Mouse (Mus musculus) left cerebral cortex, postnatal 25 days (tissue): ENCODE measurements around the gene Cnr2. TPM values are rescaled to one million over a fixed set of nuclear protein-coding genes. Genes with fewer than 3 reads are reported as not detected.

Source experiments
- total RNA-seq, 2 experiments: library from RNA; stranded (reverse); gene quantifications; 2 replicates each; pipeline ENCODE4 v1.2.3; 2021

Gene Cnr2
- total RNA-seq, 2 experiments from 2014 or later: 0.14 TPM; not detected in 1

Other genes starting within 250 kb of the Cnr2 start
- under 1 TPM; 0.18 TPM for gene Ifnlr1, start 209.1 kb upstream of the Cnr2 start, total RNA-seq
- under 1 TPM; 0.18 to 0.25 TPM for gene Il22ra1, start 167.2 kb upstream of the Cnr2 start, total RNA-seq
- 1 to 10 TPM; 1.4 to 1.7 TPM for gene Myom3, start 135.7 kb upstream of the Cnr2 start, total RNA-seq
- 10 to 100 TPM; 74.3 to 80.1 TPM for gene Srsf10, start 39.6 kb upstream of the Cnr2 start, total RNA-seq
- 10 to 100 TPM; 46.8 to 48.4 TPM for gene Pnrc2, start 21.5 kb upstream of the Cnr2 start, total RNA-seq
- gene Fuca1, start 25.3 kb downstream of the Cnr2 start, total RNA-seq: 10 to 100 TPM; 29.2 to 36.3 TPM
- gene Hmgcl, start 51.1 kb downstream of the Cnr2 start, total RNA-seq: 10 to 100 TPM; 29.5 TPM
- 10 to 100 TPM; 22.4 to 22.5 TPM for gene Gale, start 68.3 kb downstream of the Cnr2 start, total RNA-seq
- 10 to 100 TPM; 87.0 to 88.6 TPM for gene Lypla2, start 77.2 kb downstream of the Cnr2 start, total RNA-seq
- gene Pithd1, start 91.9 kb downstream of the Cnr2 start, total RNA-seq: 10 to 100 TPM; 82.1 to 84.3 TPM
- gene Eloa, start 126.4 kb downstream of the Cnr2 start, total RNA-seq: 10 to 100 TPM; 27.3 to 28.8 TPM
- gene Rpl11, start 158.0 kb downstream of the Cnr2 start, total RNA-seq: 100 to 1,000 TPM; 233 to 241 TPM
- gene Id3, start 248.1 kb downstream of the Cnr2 start, total RNA-seq: 10 to 100 TPM; 37.5 to 39.2 TPM